Mouse (Mus musculus): ENCODE data around the gene Gm44503. TPM values are rescaled to one million over a fixed set of nuclear protein-coding genes. Genes with fewer than 3 reads are reported as not detected.
A peak's percentile ranks its signal among the peaks of the same experiment; 100 is the strongest.

Gene Gm44503
- polyA plus RNA-seq, 1 experiment from 2014 or later, result not detected

DNA sequence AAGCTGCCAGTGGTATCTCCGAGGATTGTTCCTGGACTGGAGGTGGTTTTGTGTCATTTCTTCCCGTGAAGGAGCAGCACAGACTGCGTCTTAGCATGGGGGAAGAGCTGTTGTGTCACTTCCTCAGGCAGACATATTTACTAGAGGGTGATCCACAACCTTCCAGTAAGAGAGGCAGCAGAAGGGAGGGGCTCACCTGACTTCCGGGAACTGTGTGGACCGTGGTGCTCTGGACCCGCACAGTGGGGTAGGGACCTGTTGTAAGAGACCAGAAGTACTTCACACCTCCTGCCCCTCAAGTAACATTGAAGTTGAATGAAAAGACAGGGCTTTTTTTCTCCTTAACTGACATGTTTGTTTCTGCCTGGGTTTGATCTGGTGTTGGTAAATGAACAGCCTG is 46.5 kb downstream of the Gm44503 start:
- no peak overlapping the region for H3K4me2 ChIP-seq (replicated peaks)
- H3K27ac ChIP-seq (replicated peaks), result no peak overlapping the region
- no peaks in the 10 kb centered on the region for H3K27me3 ChIP-seq
- H3K36me3 ChIP-seq, result peaks cover 26% of the 10 kb centered on the region
- ATAC-seq (ENCODE audit: low FRiP score, low read depth), result no peak
- no peak overlapping the region for H3K9ac ChIP-seq (replicated peaks)
- H3K4me1 ChIP-seq, result no peaks in the 10 kb centered on the region
- no peak overlapping the region for H3K4me3 ChIP-seq
- 85% methylated on average over 6 of the region's 6 CpGs for WGBS
- H3K9me3 ChIP-seq, result no peaks in the 10 kb centered on the region

DNA sequence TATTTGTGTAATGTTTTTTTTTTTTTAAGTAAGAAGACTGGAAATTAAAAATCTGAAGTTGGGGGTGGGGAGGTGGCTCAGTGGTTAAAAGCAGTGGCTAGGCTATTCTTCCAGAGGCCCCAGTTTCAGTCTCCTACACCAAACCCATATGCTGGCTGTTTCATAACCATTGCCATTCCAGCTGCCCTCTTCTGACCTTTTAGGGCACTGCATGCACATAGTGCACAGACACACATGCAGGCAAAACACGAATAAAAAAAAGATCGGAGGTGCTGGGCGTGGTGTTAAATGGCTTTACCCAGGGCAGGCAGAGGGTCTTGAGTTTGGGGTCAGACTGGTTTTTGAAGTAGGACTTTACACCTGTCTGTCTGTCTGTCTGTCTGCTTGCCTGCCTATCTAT is 47.5 kb downstream of the Gm44503 start:
- Histone ChIP-seq H3K36me3 (peaks cover 35% of the 10 kb centered on the region), H3K27ac (replicated peaks) (no peak overlapping the region)
- WGBS, result 95% methylated on average over 3 of the region's 3 CpGs

DNA sequence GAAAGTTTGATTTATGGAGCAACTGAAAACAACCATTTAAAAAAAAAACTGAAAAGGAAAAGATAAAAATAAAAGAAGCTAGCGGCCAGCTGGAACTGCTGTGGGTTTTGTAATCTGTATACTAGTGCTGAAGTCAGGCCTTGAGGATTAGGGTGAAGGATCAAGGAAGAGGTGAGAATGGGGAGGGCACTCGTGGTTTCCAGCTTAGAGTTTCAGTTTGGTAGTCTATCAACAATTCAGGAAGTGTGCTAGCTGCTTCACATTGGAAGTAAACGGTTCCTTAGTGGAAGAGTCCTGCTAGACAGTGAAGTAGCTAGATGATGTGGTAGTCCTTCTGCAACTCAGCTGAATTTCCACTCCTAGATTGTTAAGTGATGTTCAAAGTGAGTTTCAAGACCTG is 49.7 kb downstream of the Gm44503 start:
- Histone ChIP-seq H3K4me2 (replicated peaks) (no peak overlapping the region), H3K27me3 (no peaks in the 10 kb centered on the region), H3K27ac (replicated peaks) (no peak overlapping the region), H3K36me3 (peaks cover 47% of the 10 kb centered on the region), H3K9ac (replicated peaks) (no peak overlapping the region), H3K9me3 (no peaks in the 10 kb centered on the region), H3K4me3 (no peak overlapping the region), H3K4me1 (no peaks in the 10 kb centered on the region)
- 74% methylated on average over 3 of the region's 3 CpGs for WGBS
- ATAC-seq (ENCODE audit: low FRiP score, low read depth), result no peak

More for the DNA sequence above, 47.5 kb downstream of the Gm44503 start:
- Histone ChIP-seq H3K27me3 (no peaks in the 10 kb centered on the region), H3K4me1 (no peaks in the 10 kb centered on the region), H3K9ac (replicated peaks) (no peak overlapping the region), H3K9me3 (no peaks in the 10 kb centered on the region), H3K4me2 (replicated peaks) (no peak overlapping the region), H3K4me3 (no peak overlapping the region)
- ATAC-seq (ENCODE audit: low FRiP score, low read depth), result no peak

- Histone ChIP-seq H3K4me3 (no peak overlapping the region), H3K36me3 (peaks cover 71% of the 10 kb centered on the region), H3K4me1 (no peaks in the 10 kb centered on the region), H3K9ac (replicated peaks) (no peak overlapping the region), H3K27ac (replicated peaks) (no peak overlapping the region), H3K9me3 (no peaks in the 10 kb centered on the region), H3K27me3 (no peaks in the 10 kb centered on the region), H3K4me2 (replicated peaks) (no peak overlapping the region)
- ATAC-seq (ENCODE audit: low FRiP score, low read depth), result no peak
- 92% methylated on average over 4 of the region's 4 CpGs for WGBS
Measured at GRCm38 (mm10) chr9:73012629-73013028, 54.0 kb downstream of the Gm44503 start.

- no peak for ATAC-seq (ENCODE audit: low FRiP score, low read depth)
- Histone ChIP-seq H3K36me3 (peaks cover 88% of the 10 kb centered on the region), H3K9ac (replicated peaks) (no peak overlapping the region), H3K9me3 (no peaks in the 10 kb centered on the region), H3K27me3 (no peaks in the 10 kb centered on the region), H3K27ac (replicated peaks) (no peak overlapping the region), H3K4me3 (no peak overlapping the region), H3K4me2 (replicated peaks) (no peak overlapping the region), H3K4me1 (no peaks in the 10 kb centered on the region)
- 89% methylated on average over 13 of the region's 13 CpGs for whole genome bisulfite sequencing
Measured at GRCm38 (mm10) chr9:73014724-73015123, 56.1 kb downstream of the Gm44503 start.

GRCm38 (mm10) chr9:73019841-73020240 is 61.2 kb downstream of the Gm44503 start:
- Histone ChIP-seq H3K9ac (replicated peaks) (no peak overlapping the region), H3K4me1 (no peaks in the 10 kb centered on the region), H3K9me3 (no peaks in the 10 kb centered on the region), H3K4me2 (replicated peaks) (no peak overlapping the region), H3K4me3 (no peak overlapping the region), H3K27me3 (no peaks in the 10 kb centered on the region), H3K36me3 (peaks cover 64% of the 10 kb centered on the region), H3K27ac (replicated peaks) (no peak overlapping the region)
- no peak for ATAC-seq (ENCODE audit: low FRiP score, low read depth)
- 92% methylated on average over 10 of the region's 10 CpGs for WGBS

DNA sequence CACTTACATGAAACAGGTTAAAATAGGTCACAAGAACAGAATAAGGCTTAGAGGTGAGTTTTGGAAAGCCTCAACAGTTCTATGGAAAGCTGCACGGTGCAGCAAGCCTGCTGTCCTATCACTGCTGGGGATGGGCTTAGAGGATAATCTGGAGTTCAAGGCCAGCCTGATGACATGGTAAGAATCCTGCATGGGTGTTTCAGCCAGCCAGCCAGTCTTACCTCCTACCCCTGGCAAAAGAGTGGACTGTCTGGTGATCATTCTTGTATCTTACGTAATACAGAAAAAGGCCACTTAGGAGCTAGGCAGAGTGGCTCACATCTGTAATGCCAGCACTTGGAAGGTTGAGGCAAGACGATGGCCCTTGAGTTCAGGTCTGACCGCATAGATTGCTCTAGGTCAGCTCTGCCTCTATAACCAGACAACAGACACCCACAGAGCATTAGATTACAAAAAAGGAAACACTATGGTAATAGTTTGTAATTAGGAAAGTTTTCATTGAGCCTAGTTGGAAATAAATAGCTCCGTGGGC is 62.0 kb downstream of the Gm44503 start:
- no peak for ATAC-seq (ENCODE audit: low FRiP score, low read depth)
- Histone ChIP-seq H3K9me3 (no peaks in the 10 kb centered on the region), H3K4me3 (no peak overlapping the region), H3K4me2 (replicated peaks) (no peak overlapping the region), H3K36me3 (peaks cover 57% of the 10 kb centered on the region), H3K27ac (replicated peaks) (no peak overlapping the region), H3K27me3 (no peaks in the 10 kb centered on the region), H3K9ac (replicated peaks) (no peak overlapping the region), H3K4me1 (no peaks in the 10 kb centered on the region)
- WGBS, result 94% methylated on average over 5 of the region's 5 CpGs

GRCm38 (mm10) chr9:73025818-73026636 is 67.4 kb downstream of the Gm44503 start:
- H3K4me2 ChIP-seq (replicated peaks), result 0 out of 2 replicates have a peak overlapping the region, but pooled peaks have one; percentile 23
- H3K27me3 ChIP-seq, result no peaks in the 10 kb centered on the region
- ATAC-seq (ENCODE audit: low FRiP score, low read depth), result no peak

GRCm38 (mm10) chr9:73030443-73030842 is 71.8 kb downstream of the Gm44503 start:
- H3K4me2 ChIP-seq (replicated peaks), result no peak overlapping the region
- H3K27ac ChIP-seq (replicated peaks), result no peak overlapping the region
- H3K36me3 ChIP-seq, result peaks cover 43% of the 10 kb centered on the region
- no peaks in the 10 kb centered on the region for H3K27me3 ChIP-seq
- WGBS, result 86% methylated on average over 1 of the region's 1 CpGs
- H3K9ac ChIP-seq (replicated peaks), result no peak overlapping the region
- no peaks in the 10 kb centered on the region for H3K9me3 ChIP-seq
- no peak overlapping the region for H3K4me3 ChIP-seq
- no peak for ATAC-seq (ENCODE audit: low FRiP score, low read depth)
- H3K4me1 ChIP-seq, result peaks cover 5% of the 10 kb centered on the region; the same call in 1 of the 2 replicates

More at GRCm38 (mm10) chr9:73025818-73026636, 67.4 kb downstream of the Gm44503 start:
- peaks cover 5% of the 10 kb centered on the region; the same call in 1 of the 2 replicates for H3K4me1 ChIP-seq
- 0 out of 2 replicates have a peak overlapping the region, but pooled peaks have one; percentile 34 for H3K9ac ChIP-seq (replicated peaks)
- 0 out of 2 replicates have a peak overlapping the region, but pooled peaks have one; percentile 20 for H3K27ac ChIP-seq (replicated peaks)
- 24% methylated on average over 17 of the region's 17 CpGs for WGBS
- no peaks in the 10 kb centered on the region for H3K9me3 ChIP-seq
- H3K36me3 ChIP-seq, result peaks cover 25% of the 10 kb centered on the region
- no peak overlapping the region for H3K4me3 ChIP-seq

DNA sequence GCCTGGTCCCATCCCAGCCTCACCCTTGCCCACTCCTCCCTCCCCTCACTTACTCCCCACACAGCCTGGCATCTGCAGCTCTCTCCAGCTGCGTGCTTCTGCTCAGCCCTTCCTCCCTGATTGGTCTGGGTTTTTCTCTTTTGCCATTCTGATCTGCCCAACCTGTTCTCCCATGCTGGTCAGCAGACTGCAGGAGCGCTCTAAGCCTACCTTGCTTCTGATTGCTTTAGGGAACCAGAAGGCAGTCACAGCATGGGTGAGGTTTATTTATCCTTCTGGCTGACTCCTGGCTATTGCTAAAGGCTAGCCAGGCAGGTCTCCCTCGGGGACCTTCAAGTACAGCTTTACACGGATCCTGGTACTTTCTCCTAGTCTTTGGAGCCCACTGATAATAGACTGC is 72.8 kb downstream of the Gm44503 start:
- 70% methylated on average over 4 of the region's 4 CpGs for WGBS
- Histone ChIP-seq H3K4me3 (no peak overlapping the region), H3K27me3 (no peaks in the 10 kb centered on the region), H3K27ac (replicated peaks) (no peak overlapping the region), H3K9ac (replicated peaks) (no peak overlapping the region), H3K36me3 (peaks cover 43% of the 10 kb centered on the region), H3K9me3 (no peaks in the 10 kb centered on the region), H3K4me2 (replicated peaks) (no peak overlapping the region), H3K4me1 (peaks cover 1% of the 10 kb centered on the region; the same call in 1 of the 2 replicates)
- ATAC-seq (ENCODE audit: low FRiP score, low read depth), result no peak

- Histone ChIP-seq H3K4me2 (replicated peaks) (no peak overlapping the region), H3K27me3 (no peaks in the 10 kb centered on the region), H3K4me3 (no peak overlapping the region), H3K9me3 (no peaks in the 10 kb centered on the region), H3K9ac (replicated peaks) (no peak overlapping the region), H3K27ac (replicated peaks) (no peak overlapping the region), H3K36me3 (peaks cover 41% of the 10 kb centered on the region), H3K4me1 (no peaks in the 10 kb centered on the region)
- ATAC-seq (ENCODE audit: low FRiP score, low read depth), result no peak
- WGBS, result 100% methylated on average over 1 of the region's 1 CpGs
Measured at GRCm38 (mm10) chr9:73033406-73033805, 74.8 kb downstream of the Gm44503 start.

- H3K4me1 ChIP-seq, result peaks cover 21% of the 10 kb centered on the region
Measured at GRCm38 (mm10) chr9:73039222-73039945, 80.7 kb downstream of the Gm44503 start.

More at GRCm38 (mm10) chr9:73039222-73039945, 80.7 kb downstream of the Gm44503 start:
- peak; percentile 87 for ATAC-seq (ENCODE audit: low FRiP score, low read depth)
- Histone ChIP-seq H3K9me3 (no peaks in the 10 kb centered on the region), H3K4me3 (peak overlapping the region; percentile 84), H3K27ac (replicated peaks) (peak overlapping the region; percentile 66), H3K27me3 (no peaks in the 10 kb centered on the region), H3K9ac (replicated peaks) (peak overlapping the region; percentile 83), H3K4me2 (replicated peaks) (peak overlapping the region; percentile 91), H3K36me3 (peaks cover under 1% of the 10 kb centered on the region; the same call in 1 of the 2 replicates)
- under 1% methylated on average over 49 of the region's 49 CpGs for WGBS

Measured in midbrain, embryonic 12.5 days (tissue).